Mouse (Mus musculus): ENCODE data around the gene Ecm1.

DNA sequence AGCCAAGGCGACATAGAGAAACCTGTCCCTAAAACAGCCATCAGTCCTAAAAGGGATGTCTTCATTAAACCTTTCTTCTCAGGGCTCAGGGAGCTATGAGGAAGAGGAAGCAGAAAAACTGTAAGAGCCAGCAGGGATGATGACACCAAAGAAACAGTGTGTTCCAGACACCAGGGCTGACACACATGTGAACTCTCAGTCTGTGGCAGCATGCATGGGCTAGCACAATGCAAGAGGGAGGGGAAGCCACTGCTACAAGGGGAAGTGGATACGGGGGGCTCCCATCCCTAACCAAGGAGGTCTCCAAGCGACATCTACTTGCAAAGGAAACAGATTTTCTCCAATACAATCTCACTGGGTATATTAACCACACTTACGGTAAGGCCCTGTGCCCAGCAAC lies 33.1 kb downstream of the Ecm1 start:
- TF ChIP-seq CTCF (IDR thresholded peaks at IDR 0.05) = no peak
- TF ChIP-seq EP300 (IDR thresholded peaks at IDR 0.05) = peak; percentile 26; the same call in 1 of the 2 replicates

Data from lung, postnatal 0 days (tissue).